Mouse (Mus musculus) lung, embryonic 16.5 days (tissue): ENCODE data around the gene Map3k3. TPM values are rescaled to one million over a fixed set of nuclear protein-coding genes. Genes with fewer than 3 reads are reported as not detected.
"Not testable (repeated sequence)": the region's sequence is repeated elsewhere in the genome, so short reads cannot be mapped to it uniquely, and the experiment has no call there.

Source experiments
- ATAC-seq: fragments of 200-750 bp; cut with Nextera tagmentation; 2 replicates; pipeline ENCODE4 v1.8.0; 2017; ENCODE audit warnings: low read depth, mild to moderate bottlenecking, moderate library complexity
- H3K27ac ChIP-seq: fragments of 300-500 bp; sonication (generic); 2 replicates; pipeline ENCODE4 v1.5.1; 2014; ENCODE audit warnings: mild to moderate bottlenecking, control low read depth, low read length
- H3K27me3 ChIP-seq: fragments of 300-500 bp; sonication (generic); 2 replicates; pipeline ENCODE4 v1.6.1; 2014; ENCODE audit warnings: low read depth, low read length, mixed read lengths; ENCODE audit not compliant: control insufficient read depth, insufficient read depth
- H3K36me3 ChIP-seq: fragments of 300-500 bp; sonication (generic); 2 replicates; pipeline ENCODE4 v1.6.1; 2014; ENCODE audit warnings: low read length; ENCODE audit not compliant: control insufficient read depth, insufficient read depth
- H3K4me1 ChIP-seq: fragments of 300-500 bp; sonication (generic); replicated peaks from 2 replicates; pipeline ENCODE4 v1.6.1; 2014; ENCODE audit warnings: low read length, mixed read lengths; ENCODE audit not compliant: control insufficient read depth, insufficient read depth
- H3K4me2 ChIP-seq: fragments of 300-500 bp; sonication (generic); 2 replicates; pipeline ENCODE4 v1.6.1; 2014; ENCODE audit warnings: low read depth, low read length, control low read depth
- H3K4me3 ChIP-seq: fragments of 300-500 bp; sonication (generic); 2 replicates; pipeline ENCODE4 v1.5.1; 2014; ENCODE audit warnings: mild to moderate bottlenecking, low read length, control low read depth
- H3K9ac ChIP-seq: fragments of 300-500 bp; sonication (generic); 2 replicates; pipeline ENCODE4 v1.6.1; 2014; ENCODE audit warnings: low read length, control low read depth
- H3K9me3 ChIP-seq: fragments of 300-500 bp; sonication (generic); 2 replicates; pipeline ENCODE4 v1.6.1; 2016; ENCODE audit warnings: low read length; ENCODE audit not compliant: control insufficient read depth
- WGBS: fragments of 180-500 bp; shearing (Covaris S2); extraction: QIAGEN DNeasy Blood & Tissue Kit; methylation state at CpG from one replicate; pipeline ENCODE4 v1.1.7; 2014; 5-methylcytosine and 5-hydroxymethylcytosine counted together
- polyA plus RNA-seq: library from polyadenylated mRNA; unstranded; fragments of >200 nt; fragmentation: Nextera tagmentation; extraction: Ambion mirVana; gene quantifications from 2 replicates; pipeline ENCODE4 v1.2.1, GENCODE M21; 2015

Map3k3 gene
- polyA plus RNA-seq, 1 experiment from 2014 or later, result 15.8 TPM

GRCm38 (mm10) chr11:106122736-106123135 lies 38.3 kb downstream of the Map3k3 start:
- Histone ChIP-seq H3K4me3 (no peak overlapping the region), H3K27me3 (no peaks in the 10 kb centered on the region), H3K9me3 (no peaks in the 10 kb centered on the region), H3K9ac (no peak overlapping the region), H3K36me3 (peaks cover 25% of the 10 kb centered on the region), H3K27ac (peak overlapping the region; percentile 54), H3K4me1 (no peaks in the 10 kb centered on the region), H3K4me2 (no peak overlapping the region)
- WGBS, result 55% methylated on average over 3 of the region's 3 CpGs
- peak; percentile 51 for ATAC-seq

- peaks cover 22% of the 10 kb centered on the region for H3K36me3 ChIP-seq
- H3K27me3 ChIP-seq, result no peaks in the 10 kb centered on the region
- no peak for ATAC-seq
- no peaks in the 10 kb centered on the region for H3K4me1 ChIP-seq
- no peak overlapping the region for H3K27ac ChIP-seq
- no peak overlapping the region for H3K4me2 ChIP-seq
- no peaks in the 10 kb centered on the region for H3K9me3 ChIP-seq
- WGBS, result 74% methylated on average over 4 of the region's 4 CpGs
- H3K9ac ChIP-seq, result no peak overlapping the region
- H3K4me3 ChIP-seq, result no peak overlapping the region
These were observed 40.4 kb downstream of the Map3k3 start for GRCm38 (mm10) chr11:106124784-106125183.

- ATAC-seq, result no peak
- Histone ChIP-seq H3K4me2 (no peak overlapping the region), H3K27ac (no peak overlapping the region), H3K9ac (no peak overlapping the region), H3K4me1 (no peaks in the 10 kb centered on the region), H3K9me3 (no peaks in the 10 kb centered on the region), H3K4me3 (no peak overlapping the region), H3K27me3 (no peaks in the 10 kb centered on the region), H3K36me3 (peaks cover 21% of the 10 kb centered on the region)
- WGBS, result 57% methylated on average over 1 of the region's 1 CpGs
These were observed 41.4 kb downstream of the Map3k3 start for GRCm38 (mm10) chr11:106125827-106126226.

- not testable (repeated sequence) for ATAC-seq, H3K27me3 ChIP-seq, H3K4me2 ChIP-seq, H3K9ac ChIP-seq, H3K4me1 ChIP-seq, H3K27ac ChIP-seq, H3K4me3 ChIP-seq, H3K9me3 ChIP-seq
- H3K36me3 ChIP-seq, result peaks cover 21% of the 10 kb centered on the region
- WGBS, result 92% methylated on average over 4 of the region's 6 CpGs
These were observed 42.4 kb downstream of the Map3k3 start for GRCm38 (mm10) chr11:106126727-106127373.

- peaks cover 4% of the 10 kb centered on the region for H3K4me1 ChIP-seq
- no peak overlapping the region for H3K4me2 ChIP-seq
- no peak overlapping the region for H3K9ac ChIP-seq
- no peaks in the 10 kb centered on the region for H3K9me3 ChIP-seq
- 86% methylated on average over 1 of the region's 1 CpGs for WGBS
- no peak overlapping the region for H3K27ac ChIP-seq
- ATAC-seq, result no peak
- H3K27me3 ChIP-seq, result no peaks in the 10 kb centered on the region
- H3K4me3 ChIP-seq, result no peak overlapping the region
- peaks cover 16% of the 10 kb centered on the region for H3K36me3 ChIP-seq
These were observed 45.1 kb downstream of the Map3k3 start for GRCm38 (mm10) chr11:106129477-106129876.

GRCm38 (mm10) chr11:106132516-106132915 lies 48.1 kb downstream of the Map3k3 start:
- Histone ChIP-seq H3K9me3 (no peaks in the 10 kb centered on the region), H3K4me1 (peaks cover 14% of the 10 kb centered on the region), H3K9ac (no peak overlapping the region), H3K4me2 (no peak overlapping the region), H3K27ac (no peak overlapping the region), H3K4me3 (no peak overlapping the region), H3K36me3 (peaks cover 5% of the 10 kb centered on the region), H3K27me3 (no peaks in the 10 kb centered on the region)
- 91% methylated on average over 5 of the region's 5 CpGs for WGBS
- no peak for ATAC-seq

GRCm38 (mm10) chr11:106134580-106135528 lies 50.4 kb downstream of the Map3k3 start:
- peak overlapping the region; percentile 33 for H3K4me2 ChIP-seq
- peaks cover 2% of the 10 kb centered on the region; the same call in 1 of the 2 replicates for H3K36me3 ChIP-seq
- no peaks in the 10 kb centered on the region for H3K9me3 ChIP-seq
- H3K9ac ChIP-seq, result peak overlapping the region; percentile 58
- ATAC-seq, result peak; percentile 96
- H3K27ac ChIP-seq, result peak overlapping the region; percentile 81
- H3K4me1 ChIP-seq, result peaks cover 14% of the 10 kb centered on the region
- H3K27me3 ChIP-seq, result no peaks in the 10 kb centered on the region
- WGBS, result 26% methylated on average over 8 of the region's 8 CpGs
- 0 out of 2 replicates have a peak overlapping the region, but pooled peaks have one; percentile 20 for H3K4me3 ChIP-seq

GRCm38 (mm10) chr11:106151219-106151618 lies 66.8 kb downstream of the Map3k3 start:
- Histone ChIP-seq H3K36me3 (peaks cover 43% of the 10 kb centered on the region), H3K4me2 (no peak overlapping the region), H3K27me3 (no peaks in the 10 kb centered on the region), H3K4me1 (no peaks in the 10 kb centered on the region), H3K4me3 (no peak overlapping the region), H3K9ac (no peak overlapping the region), H3K27ac (no peak overlapping the region), H3K9me3 (no peaks in the 10 kb centered on the region)
- ATAC-seq, result no peak
- WGBS, result 78% methylated on average over 3 of the region's 3 CpGs

GRCm38 (mm10) chr11:106152132-106152531 lies 67.7 kb downstream of the Map3k3 start:
- Histone ChIP-seq H3K27ac (no peak overlapping the region), H3K27me3 (no peaks in the 10 kb centered on the region), H3K4me2 (no peak overlapping the region), H3K4me1 (no peaks in the 10 kb centered on the region), H3K9me3 (no peaks in the 10 kb centered on the region), H3K9ac (no peak overlapping the region), H3K4me3 (no peak overlapping the region), H3K36me3 (peaks cover 52% of the 10 kb centered on the region)
- no peak for ATAC-seq
- WGBS, result 74% methylated on average over 8 of the region's 8 CpGs
